Mouse (Mus musculus) skeletal muscle tissue, adult 2 months (tissue): Measurements from ENCODE around the gene Gsc2.

Experiments
- DNase-seq: peaks from one replicate; pipeline ENCODE4 v3.0.0-alpha.2; 2012; ENCODE audit warnings: low read depth, low spot score

Gene Gsc2

GRCm38 (mm10) chr16:17865293-17865692 is 49.6 kb downstream of the Gsc2 start:
- no peak for DNase-seq
